Mouse (Mus musculus) testis, adult 2 months (tissue): ENCODE data around the gene Odf3l2. TPM values are rescaled to one million over a fixed set of nuclear protein-coding genes. Genes with fewer than 3 reads are reported as not detected.

Experiments used
- H3K27ac ChIP-seq: fragments of 200-500 bp; 2 replicates; pipeline ENCODE4 v1.5.1; 2012; ENCODE audit warnings: low read depth, low read length; ENCODE audit not compliant: control insufficient read depth, insufficient read depth
- H3K27me3 ChIP-seq: fragments of 200-500 bp; 2 replicates; pipeline ENCODE4 v1.6.1; 2012; ENCODE audit warnings: mild to moderate bottlenecking, low read length, moderate library complexity; ENCODE audit not compliant: control insufficient read depth, insufficient read depth
- H3K36me3 ChIP-seq: fragments of 200-500 bp; 2 replicates; pipeline ENCODE4 v1.6.1; 2012; ENCODE audit warnings: mild to moderate bottlenecking, low read length; ENCODE audit not compliant: control insufficient read depth, insufficient read depth
- H3K4me1 ChIP-seq: fragments of 200-500 bp; 2 replicates; pipeline ENCODE4 v1.6.1; 2012; ENCODE audit warnings: low read length; ENCODE audit not compliant: control insufficient read depth, insufficient read depth
- H3K4me3 ChIP-seq: fragments of 200-500 bp; 2 replicates; pipeline ENCODE4 v1.5.1; 2012; ENCODE audit warnings: low read depth, mild to moderate bottlenecking, low read length, moderate library complexity, mixed read lengths; ENCODE audit not compliant: control insufficient read depth
- CTCF ChIP-seq: fragments of 200-500 bp; IDR thresholded peaks from 2 replicates; pipeline ENCODE4 v1.5.1; 2012; ENCODE audit warnings: low read depth, mild to moderate bottlenecking, inconsistent platforms, low read length, moderate library complexity; ENCODE audit not compliant: control insufficient read depth, insufficient read depth, insufficient replicate concordance
- POLR2A ChIP-seq: fragments of 200-500 bp; IDR thresholded peaks from 2 replicates; pipeline ENCODE4 v1.6.1; 2012; ENCODE audit warnings: low read depth, mild to moderate bottlenecking, inconsistent platforms, low read length, moderate library complexity; ENCODE audit not compliant: control insufficient read depth
- polyA plus RNA-seq: library from polyadenylated mRNA; depleted of rRNA; stranded (reverse); fragments of >200 nt; gene quantifications from 2 replicates; pipeline ENCODE4 v1.2.3, GENCODE M21; 2012; rRNA removed

Odf3l2 gene
- polyA plus RNA-seq = not detected in 2 replicates

- no peak within 1 kb of the TSS for H3K4me3 ChIP-seq
- H3K36me3 ChIP-seq = no peaks in the 10 kb centered on the region
- no peak for TF ChIP-seq POLR2A
- TF ChIP-seq CTCF = no peak
- no peaks in the 10 kb centered on the region for H3K27me3 ChIP-seq
- no peaks in the 10 kb centered on the region for H3K4me1 ChIP-seq
- no peak within 1 kb of the TSS for H3K27ac ChIP-seq
Measured at GRCm38 (mm10) chr10:79645711-79646110, at the start of gene Odf3l2. Odf3l2 (minus strand) TSS chr10:79645738.

DNA sequence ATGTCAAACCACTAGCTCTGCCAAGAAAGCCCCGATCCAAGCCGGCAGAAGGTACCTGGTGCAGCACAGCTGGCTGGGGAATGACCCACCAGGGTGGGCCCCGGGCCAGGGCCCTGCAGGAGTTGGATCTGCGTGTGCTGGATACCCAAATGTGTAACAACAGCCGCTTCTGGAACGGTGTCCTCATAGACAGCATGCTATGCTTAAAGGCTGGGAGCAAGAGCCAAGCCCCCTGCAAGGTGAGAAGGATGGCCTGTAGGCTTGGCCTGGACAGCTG lies 48.8 kb upstream of the Odf3l2 start:
- Histone ChIP-seq H3K27ac (no peak overlapping the region), H3K4me1 (peaks cover 3% of the 10 kb centered on the region; the same call in 1 of the 2 replicates), H3K4me3 (no peak overlapping the region), H3K36me3 (no peaks in the 10 kb centered on the region), H3K27me3 (no peaks in the 10 kb centered on the region)
- no peak for TF ChIP-seq CTCF
- no peak for TF ChIP-seq POLR2A

DNA sequence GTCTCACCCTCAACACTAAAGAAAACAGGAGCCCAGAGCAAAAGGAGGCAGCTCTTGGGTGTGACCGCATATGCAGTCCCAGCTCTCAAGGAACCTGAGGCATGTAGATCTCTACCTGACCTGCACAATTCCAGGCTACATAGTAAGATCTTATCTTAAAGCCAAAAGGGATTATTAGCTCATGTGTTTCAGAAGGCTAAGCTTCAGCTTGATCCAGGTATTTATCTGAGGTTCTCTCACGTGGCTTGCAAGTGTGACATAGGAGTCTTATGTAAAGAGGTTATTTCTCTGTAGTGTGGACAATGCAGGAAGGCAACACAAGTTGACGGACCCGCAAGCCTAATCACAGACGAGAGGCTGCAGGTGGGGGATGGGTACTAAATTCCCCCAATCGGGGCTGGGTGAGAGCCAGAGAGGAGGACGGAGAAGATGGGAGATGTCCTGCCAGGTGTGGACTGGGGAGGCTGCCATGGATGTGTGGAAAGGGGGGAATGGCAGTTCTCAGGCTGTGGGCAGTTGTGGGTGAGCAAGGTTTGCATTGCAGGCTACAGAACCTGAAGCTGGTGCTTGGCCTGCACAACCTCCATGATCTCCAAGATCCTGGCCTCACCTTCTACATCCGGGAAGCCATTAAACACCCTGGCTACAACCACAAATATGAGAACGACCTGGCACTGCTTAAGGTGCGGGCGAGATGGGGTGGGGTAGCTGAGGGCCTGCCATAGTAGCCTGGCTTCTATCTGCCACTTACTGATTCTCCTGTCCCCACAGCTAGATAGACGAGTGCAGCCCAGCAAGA lies 48.2 kb upstream of the Odf3l2 start:
- Histone ChIP-seq H3K4me1 (peaks cover 3% of the 10 kb centered on the region; the same call in 1 of the 2 replicates), H3K36me3 (no peaks in the 10 kb centered on the region), H3K27ac (no peak overlapping the region), H3K4me3 (no peak overlapping the region), H3K27me3 (no peaks in the 10 kb centered on the region)
- TF ChIP-seq POLR2A = no peak
- no peak for TF ChIP-seq CTCF

DNA sequence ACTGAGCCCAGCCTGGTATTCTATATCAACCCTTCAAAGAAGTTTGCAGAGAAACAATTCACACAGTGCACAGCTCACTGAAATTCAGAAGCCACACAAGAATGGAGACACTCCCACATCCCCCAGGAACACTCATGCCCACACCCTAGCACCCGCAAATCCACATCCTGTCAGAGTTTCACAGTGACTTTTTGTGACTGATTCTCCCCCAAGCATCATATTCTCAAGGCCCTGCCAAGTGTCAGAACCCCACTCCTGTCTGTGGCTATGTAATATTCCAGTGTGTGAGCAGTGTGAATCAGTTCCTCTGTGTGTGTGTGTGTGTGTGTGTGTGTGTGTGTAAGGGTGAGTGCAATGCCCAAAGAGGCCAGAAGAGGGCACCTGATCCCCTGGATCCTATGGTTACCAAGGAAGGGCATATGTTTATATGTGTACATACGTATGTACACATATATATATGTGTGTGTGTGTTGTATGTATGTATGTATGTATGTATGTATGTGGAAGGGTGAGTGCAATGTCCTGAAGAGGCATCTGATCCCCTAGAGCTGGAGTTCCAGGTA lies 46.5 kb upstream of the Odf3l2 start:
- H3K36me3 ChIP-seq = no peaks in the 10 kb centered on the region; the same call in 1 of the 2 replicates
- TF ChIP-seq CTCF (peak; percentile 12; the same call in 1 of the 2 replicates), POLR2A (no peak)
- peaks cover 3% of the 10 kb centered on the region; the same call in 1 of the 2 replicates for H3K4me1 ChIP-seq
- no peak overlapping the region for H3K27ac ChIP-seq
- H3K4me3 ChIP-seq = no peak overlapping the region
- H3K27me3 ChIP-seq = no peaks in the 10 kb centered on the region

- Histone ChIP-seq H3K36me3 (no peaks in the 10 kb centered on the region; the same call in 1 of the 2 replicates), H3K4me3 (no peak overlapping the region), H3K27me3 (no peaks in the 10 kb centered on the region), H3K4me1 (no peaks in the 10 kb centered on the region), H3K27ac (no peak overlapping the region)
- TF ChIP-seq CTCF (no peak), POLR2A (no peak)
Measured at GRCm38 (mm10) chr10:79689178-79689577, 43.6 kb upstream of the Odf3l2 start.

DNA sequence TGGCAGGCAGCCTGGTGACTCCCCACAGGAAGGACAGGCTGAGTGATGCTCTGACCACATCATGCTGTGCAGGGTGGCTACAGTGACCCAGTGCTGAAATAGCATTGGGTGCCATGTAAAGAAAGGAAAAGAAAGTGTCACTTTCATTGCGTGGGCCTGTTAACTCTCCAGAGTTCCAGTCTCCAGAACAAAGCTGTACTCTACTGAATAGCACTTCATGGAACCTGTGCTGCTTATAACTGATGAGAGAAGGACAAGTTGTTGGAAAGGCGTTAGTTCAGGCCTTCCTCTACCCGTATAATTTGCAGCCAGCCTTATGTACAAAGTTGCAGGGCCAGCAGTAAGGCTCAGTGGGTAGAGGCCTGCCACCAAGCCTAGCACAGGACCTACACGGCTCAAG lies 43.2 kb upstream of the Odf3l2 start, which contains the start of gene Gzmm:
Gene Gzmm (plus strand): TSS at position 301 of the 400 bp plus-strand sequence.
- TF ChIP-seq POLR2A (no peak), CTCF (no peak)
- Histone ChIP-seq H3K4me3 (no peak within 1 kb of the TSS), H3K4me1 (no peaks in the 10 kb centered on the region), H3K27ac (no peak within 1 kb of the TSS), H3K36me3 (no peaks in the 10 kb centered on the region; the same call in 1 of the 2 replicates), H3K27me3 (no peaks in the 10 kb centered on the region)

- H3K27me3 ChIP-seq = no peaks in the 10 kb centered on the region
- no peaks in the 10 kb centered on the region; the same call in 1 of the 2 replicates for H3K36me3 ChIP-seq
- TF ChIP-seq POLR2A (no peak), CTCF (no peak)
Measured at GRCm38 (mm10) chr10:79687513-79687912, 42.0 kb upstream of the Odf3l2 start.

DNA sequence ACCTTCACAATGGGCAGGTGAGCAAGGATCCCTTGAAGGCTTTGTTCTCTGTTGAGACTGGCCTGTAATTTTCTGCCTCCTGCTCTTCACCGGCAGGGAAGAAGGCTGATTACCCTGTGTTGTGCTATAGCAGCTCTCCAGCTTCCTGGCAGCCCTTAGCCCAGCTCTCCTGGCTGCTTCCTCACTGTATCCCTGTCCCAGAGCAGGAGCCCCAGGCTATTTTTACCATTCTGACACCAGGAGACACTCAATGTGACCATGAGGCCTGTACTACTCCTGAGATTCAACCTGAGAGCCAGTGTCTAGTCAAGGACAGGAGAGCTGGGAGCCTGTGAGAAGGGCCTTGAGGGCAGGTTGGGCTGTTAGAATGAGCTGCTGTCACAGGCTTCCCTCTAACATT lies 41.2 kb upstream of the Odf3l2 start:
- H3K4me3 ChIP-seq = no peak overlapping the region; the same call in 1 of the 2 replicates
- no peak for TF ChIP-seq POLR2A
- no peak for TF ChIP-seq CTCF
- H3K27me3 ChIP-seq = no peaks in the 10 kb centered on the region
- H3K4me1 ChIP-seq = peaks cover 5% of the 10 kb centered on the region; the same call in 1 of the 2 replicates
- no peaks in the 10 kb centered on the region; the same call in 1 of the 2 replicates for H3K36me3 ChIP-seq
- H3K27ac ChIP-seq = no peak overlapping the region

More at GRCm38 (mm10) chr10:79687513-79687912, 42.0 kb upstream of the Odf3l2 start:
- Histone ChIP-seq H3K4me1 (peaks cover 5% of the 10 kb centered on the region; the same call in 1 of the 2 replicates), H3K4me3 (no peak overlapping the region), H3K27ac (no peak overlapping the region)
